Mouse (Mus musculus) heart, adult 2 months (tissue): ENCODE data around the gene 0610009B22Rik. TPM values are rescaled to one million over a fixed set of nuclear protein-coding genes. Genes with fewer than 3 reads are reported as not detected.
A peak's percentile ranks its signal among the peaks of the same experiment; 100 is the strongest.

ENCODE experiments used
- DNase-seq, 2 experiments: peaks; one replicate each; pipeline ENCODE4 v3.0.0; 2021
- H3K27ac ChIP-seq: fragments of 200-600 bp; 2 replicates; pipeline ENCODE4 v1.8.1; 2022
- H3K27me3 ChIP-seq: fragments of 200-500 bp; 2 replicates; pipeline ENCODE4 v1.6.1; 2012; ENCODE audit warnings: mild to moderate bottlenecking, low read length, inconsistent platforms, mixed read lengths; ENCODE audit not compliant: control insufficient read depth, insufficient read depth
- H3K36me3 ChIP-seq: fragments of 200-500 bp; 2 replicates; pipeline ENCODE4 v1.6.1; 2012; ENCODE audit warnings: low read length, inconsistent platforms; ENCODE audit not compliant: control insufficient read depth, insufficient read depth
- H3K4me1 ChIP-seq: fragments of 200-500 bp; 2 replicates; pipeline ENCODE4 v1.6.1; 2011; ENCODE audit warnings: low read length; ENCODE audit not compliant: control insufficient read depth, insufficient read depth
- H3K4me3 ChIP-seq: fragments of 200-600 bp; 2 replicates; pipeline ENCODE4 v1.8.1; 2022
- H3K79me2 ChIP-seq: fragments of 200-500 bp; replicated peaks from 2 replicates; pipeline ENCODE4 v1.6.1; 2012; ENCODE audit warnings: mild to moderate bottlenecking, inconsistent platforms, low read length, moderate library complexity, mixed read lengths; ENCODE audit not compliant: control insufficient read depth, insufficient read depth
- H3K9ac ChIP-seq: fragments of 200-500 bp; 2 replicates; pipeline ENCODE4 v1.6.1; 2012; ENCODE audit warnings: low read depth, mild to moderate bottlenecking, control low read depth, inconsistent platforms, low read length, mixed read lengths
- CTCF ChIP-seq: fragments of 200-600 bp; IDR thresholded peaks from 2 replicates; pipeline ENCODE4 v1.8.1; 2022; ENCODE audit warnings: antibody characterized with exemption, mild to moderate bottlenecking, moderate library complexity
- EP300 ChIP-seq: fragments of 200-500 bp; IDR thresholded peaks from 2 replicates; pipeline ENCODE4 v1.6.1; 2011; ENCODE audit warnings: low read depth, low read length, control low read depth; ENCODE audit not compliant: insufficient read depth
- POLR2A ChIP-seq: fragments of 200-500 bp; IDR thresholded peaks from 2 replicates; pipeline ENCODE4 v1.6.1; 2011; ENCODE audit warnings: mild to moderate bottlenecking, low read depth, low read length, control low read depth; ENCODE audit not compliant: insufficient read depth
- WGBS: fragments of 180-500 bp; shearing (Covaris S2); methylation state at CpG from one replicate; pipeline ENCODE4 v1.1.7; 2018; 5-methylcytosine and 5-hydroxymethylcytosine counted together
- intact Hi-C: fragments of 180-260 bp; cut with DNase I; formaldehyde crosslinking; loops from one replicate; pipeline ENCODE4 v1.15.1; 2025
- polyA plus RNA-seq: library from polyadenylated mRNA; depleted of rRNA; stranded (reverse); fragments of >200 nt; gene quantifications from 2 replicates; pipeline ENCODE4 v1.2.3, GENCODE M21; 2012
- total RNA-seq, 2 experiments: library from RNA; stranded (reverse); gene quantifications; 2 replicates each; pipeline ENCODE4 v1.2.3; 2021

The 0610009B22Rik gene
- total and polyA plus RNA-seq, 3 experiments = 25.1 to 42.3 (median 41.7) TPM

DNA sequence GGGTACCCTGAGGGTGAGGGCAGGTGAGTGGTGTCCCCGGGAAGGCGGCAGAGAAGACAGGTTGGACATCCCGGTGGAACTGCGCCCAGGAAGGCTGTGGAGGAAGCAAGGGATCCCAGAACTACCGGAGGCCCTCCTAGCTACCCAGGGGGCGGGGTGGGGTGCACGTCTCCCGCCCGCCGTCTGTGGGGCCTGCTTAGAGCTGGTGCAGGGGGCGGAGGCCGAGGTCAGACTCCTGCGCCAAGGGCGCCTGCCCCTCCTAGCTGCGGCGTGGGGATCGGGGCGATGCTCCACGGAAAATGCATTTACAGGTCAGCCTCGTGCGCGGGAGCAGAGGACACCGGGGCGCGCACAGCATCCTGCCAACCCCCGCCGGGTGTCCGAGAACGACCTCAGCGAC, 38.4 kb downstream of the 0610009B22Rik start:
- no peaks in the 10 kb centered on the region; the same call in 1 of the 2 replicates for H3K36me3 ChIP-seq
- peak overlapping the region; percentile 86 for H3K27ac ChIP-seq
- no peaks in the 10 kb centered on the region for H3K79me2 ChIP-seq
- 3% methylated on average over 30 of the region's 30 CpGs for WGBS
- no peak for DNase-seq
- TF ChIP-seq EP300 (no peak), POLR2A (no peak), CTCF (no peak)
- H3K9ac ChIP-seq = peak overlapping the region; percentile 87
- peaks cover 5% of the 10 kb centered on the region for H3K4me1 ChIP-seq
- intact Hi-C loops = no loop called here
- no peaks in the 10 kb centered on the region for H3K27me3 ChIP-seq
- peak overlapping the region; percentile 76 for H3K4me3 ChIP-seq

DNA sequence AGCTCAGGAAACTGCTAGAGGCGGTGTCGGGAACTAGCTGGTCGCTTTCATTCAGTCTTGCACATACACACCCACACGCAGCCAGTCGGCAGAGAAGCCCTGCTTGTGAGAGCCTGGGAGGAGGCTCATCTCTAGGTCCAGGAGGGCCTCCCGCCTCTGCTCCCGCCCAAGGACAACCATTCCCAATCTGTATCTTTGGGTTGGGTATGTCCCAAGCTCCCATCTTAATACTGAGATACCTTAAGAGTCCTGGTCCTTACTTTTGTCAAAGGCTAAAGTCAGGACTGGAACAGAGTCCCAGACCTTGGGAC, 38.8 kb downstream of the 0610009B22Rik start:
- peak overlapping the region; percentile 76 for H3K4me3 ChIP-seq
- peak in 1 of 2 experiments; percentile 33 for DNase-seq
- 13% methylated on average over 7 of the region's 7 CpGs for WGBS
- TF ChIP-seq EP300 = no peak
- TF ChIP-seq CTCF = no peak
- TF ChIP-seq POLR2A = no peak
- peaks cover 5% of the 10 kb centered on the region for H3K4me1 ChIP-seq
- no peaks in the 10 kb centered on the region for H3K79me2 ChIP-seq
- no peaks in the 10 kb centered on the region; the same call in 1 of the 2 replicates for H3K36me3 ChIP-seq
- H3K9ac ChIP-seq = peak overlapping the region; percentile 87
- intact Hi-C loops = no loop called here
- H3K27ac ChIP-seq = peak overlapping the region; percentile 86
- no peaks in the 10 kb centered on the region for H3K27me3 ChIP-seq

DNA sequence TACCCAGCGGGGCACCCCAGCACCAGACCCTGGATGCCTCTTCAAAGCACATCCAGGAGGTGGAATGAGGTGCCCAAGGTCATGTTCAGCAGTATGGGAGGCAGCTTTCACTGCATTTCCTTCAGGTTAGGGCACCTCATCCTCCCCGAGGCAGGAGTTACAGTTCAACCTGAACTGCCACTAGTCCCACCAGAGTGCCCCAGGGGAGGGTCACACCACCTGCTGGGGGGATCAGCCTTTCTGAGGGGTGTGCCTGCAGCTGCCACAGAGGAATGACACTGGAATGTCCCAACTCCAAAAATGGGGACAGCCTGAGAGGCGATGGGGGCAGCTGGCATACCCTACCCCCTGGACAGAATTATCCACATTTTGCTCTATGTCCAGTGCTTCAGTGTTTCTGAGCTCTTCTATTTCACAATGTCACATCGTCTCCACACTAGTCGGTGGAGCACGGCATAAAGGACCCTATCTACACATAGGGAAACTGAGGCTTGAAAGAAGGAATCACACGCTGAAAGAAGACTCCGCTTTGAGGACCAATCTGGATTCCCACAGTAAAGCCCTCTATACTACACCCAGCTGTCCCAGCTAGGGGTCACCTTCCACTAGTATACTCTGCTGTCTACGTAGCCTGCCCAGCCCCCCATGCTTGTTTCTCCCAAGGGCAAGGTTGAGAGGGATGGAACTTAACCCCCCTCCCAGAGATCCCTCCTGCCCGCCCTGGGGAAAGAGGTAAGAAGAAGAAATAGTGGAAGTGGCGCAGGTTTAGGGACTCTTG, 39.4 kb downstream of the 0610009B22Rik start:
- Histone ChIP-seq H3K9ac (peak overlapping the region; percentile 87), H3K79me2 (no peaks in the 10 kb centered on the region), H3K4me3 (peak overlapping the region; percentile 76), H3K27ac (peak overlapping the region; percentile 86), H3K27me3 (no peaks in the 10 kb centered on the region), H3K36me3 (no peaks in the 10 kb centered on the region; the same call in 1 of the 2 replicates), H3K4me1 (peaks cover 7% of the 10 kb centered on the region)
- 52% methylated on average over 11 of the region's 11 CpGs for WGBS
- no peak for DNase-seq
- no peak for TF ChIP-seq CTCF
- TF ChIP-seq POLR2A = 0 out of 2 replicates have a peak, but pooled peaks have one; percentile 24
- intact Hi-C loops = no loop called here

DNA sequence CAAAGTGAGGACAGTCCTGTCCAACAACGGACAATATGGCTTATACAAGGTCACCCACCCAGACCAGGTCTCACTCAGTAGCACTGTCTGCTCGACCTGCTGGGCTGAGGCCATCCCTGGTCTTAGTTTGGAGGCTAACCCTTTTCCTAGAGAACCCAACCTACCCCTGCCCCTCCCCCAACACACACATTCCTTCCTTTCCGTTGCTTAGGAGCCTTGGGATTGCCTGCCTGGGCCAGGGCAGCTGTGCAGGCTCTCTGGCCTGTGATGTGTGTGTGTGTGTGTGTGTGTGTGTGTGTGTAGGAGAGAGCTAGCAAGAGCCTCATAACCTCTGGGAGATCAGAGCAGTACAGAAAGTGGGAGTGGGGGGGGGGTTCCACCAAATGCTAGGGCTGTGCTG, 40.1 kb downstream of the 0610009B22Rik start:
- no peaks in the 10 kb centered on the region for H3K27me3 ChIP-seq
- H3K79me2 ChIP-seq = no peaks in the 10 kb centered on the region
- peak overlapping the region; percentile 86 for H3K27ac ChIP-seq
- H3K36me3 ChIP-seq = no peaks in the 10 kb centered on the region; the same call in none of the 2 replicates
- no peak for DNase-seq
- peaks cover 7% of the 10 kb centered on the region for H3K4me1 ChIP-seq
- H3K9ac ChIP-seq = peak overlapping the region; percentile 87
- no peak for TF ChIP-seq EP300
- no peak for TF ChIP-seq CTCF
- TF ChIP-seq POLR2A = no peak
- intact Hi-C loops = no loop called here
- peak overlapping the region; percentile 76 for H3K4me3 ChIP-seq
- WGBS = 39% methylated on average over 3 of the region's 3 CpGs

DNA sequence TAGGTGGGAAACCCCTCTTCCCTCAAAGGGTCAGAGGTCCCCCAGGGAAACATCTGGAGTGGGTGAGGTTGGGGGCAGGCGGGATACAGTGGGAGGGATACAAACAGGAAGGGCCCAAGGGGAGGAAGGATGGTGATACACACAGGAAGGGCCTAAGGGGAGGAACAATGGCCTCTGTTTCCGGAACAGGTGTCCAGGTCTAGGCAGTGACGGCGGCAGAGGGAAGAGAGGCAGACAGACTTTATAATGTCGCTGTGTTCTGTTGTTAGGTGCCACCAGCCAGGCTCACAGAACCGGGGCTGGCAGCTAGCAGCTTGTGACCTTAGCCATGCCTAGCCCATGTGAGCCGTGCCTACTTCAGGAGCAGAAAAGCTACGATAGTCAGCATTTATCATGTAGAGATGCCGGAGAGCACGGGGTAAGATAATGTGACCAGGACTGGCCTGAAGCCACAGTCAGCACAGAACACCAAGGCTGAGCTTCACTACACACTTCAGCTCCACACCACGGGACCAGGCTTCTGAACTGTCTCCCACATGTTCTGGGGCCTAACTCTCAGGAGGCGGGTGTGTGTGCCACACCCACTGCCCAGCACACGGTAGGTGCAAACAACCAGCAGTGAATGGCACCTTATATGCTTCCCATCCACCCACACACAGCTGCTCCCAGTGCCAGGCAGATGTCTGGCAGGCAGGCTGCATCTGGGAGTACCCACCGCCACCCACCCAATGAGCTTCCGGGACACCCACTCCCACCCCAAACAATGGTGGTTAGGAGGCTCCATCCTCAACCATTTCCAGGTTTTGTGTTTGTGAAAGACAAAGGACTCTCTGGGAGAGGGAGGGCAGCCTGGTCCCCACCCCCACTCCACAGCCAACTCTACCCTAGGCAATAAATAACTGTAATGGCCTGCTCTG, 41.7 kb downstream of the 0610009B22Rik start:
- Histone ChIP-seq H3K4me3 (peak overlapping the region; percentile 43), H3K79me2 (no peaks in the 10 kb centered on the region), H3K27ac (peak overlapping the region; percentile 79), H3K4me1 (peaks cover 10% of the 10 kb centered on the region), H3K27me3 (no peaks in the 10 kb centered on the region), H3K9ac (peak overlapping the region; percentile 31), H3K36me3 (no peaks in the 10 kb centered on the region; the same call in none of the 2 replicates)
- 36% methylated on average over 15 of the region's 15 CpGs for WGBS
- peak; percentile 68 to 73 for DNase-seq
- TF ChIP-seq POLR2A = peak; percentile 39; the same call in 1 of the 2 replicates
- no peak for TF ChIP-seq CTCF
- TF ChIP-seq EP300 = peak; percentile 93
- intact Hi-C loops = no loop called here

DNA sequence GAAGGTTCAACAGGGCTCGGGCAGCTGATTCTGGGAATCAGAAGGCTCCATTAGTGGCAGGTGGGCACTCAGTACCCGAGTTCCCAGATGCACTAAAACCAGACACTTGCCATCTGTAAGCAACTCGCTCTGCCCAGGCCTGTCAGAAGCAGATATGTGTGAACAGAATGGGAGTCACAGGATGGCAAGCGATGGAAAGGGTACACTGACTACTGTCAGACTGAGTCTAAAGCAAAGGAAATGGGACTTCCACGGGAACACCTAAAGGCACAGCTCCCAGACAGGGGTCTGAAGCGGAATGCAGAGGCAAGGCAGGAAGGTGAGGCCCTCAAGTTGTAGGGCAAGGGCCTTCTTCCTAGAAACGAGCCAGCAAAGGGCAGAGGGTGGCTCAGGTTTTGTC, 42.4 kb downstream of the 0610009B22Rik start:
- peak overlapping the region; percentile 17; the same call in 1 of the 2 replicates for H3K9ac ChIP-seq
- no peaks in the 10 kb centered on the region for H3K27me3 ChIP-seq
- peaks cover 12% of the 10 kb centered on the region for H3K4me1 ChIP-seq
- 65% methylated on average over 7 of the region's 7 CpGs for WGBS
- TF ChIP-seq EP300 (no peak), CTCF (no peak), POLR2A (no peak)
- peak overlapping the region; percentile 33; the same call in 1 of the 2 replicates for H3K4me3 ChIP-seq
- intact Hi-C loops = no loop called here
- peaks cover 2% of the 10 kb centered on the region for H3K36me3 ChIP-seq
- H3K27ac ChIP-seq = peak overlapping the region; percentile 79
- no peak for DNase-seq
- H3K79me2 ChIP-seq = no peaks in the 10 kb centered on the region
